Mouse (Mus musculus) lung, postnatal 0 days (tissue): Measurements from ENCODE around the gene Sept1.

Experiments
- CTCF ChIP-seq: IDR thresholded peaks from 2 replicates; pipeline ENCODE4 v1.5.1; 2016; ENCODE audit warnings: antibody characterized with exemption, mild to moderate bottlenecking
- EP300 ChIP-seq: IDR thresholded peaks from 2 replicates; pipeline ENCODE4 v1.6.1; 2016; ENCODE audit warnings: antibody characterized with exemption, mild to moderate bottlenecking, control low read depth

GRCm38 (mm10) chr7:127165607-127166493 lies 67.1 kb downstream of the Sept1 start:
- no peak for TF ChIP-seq CTCF
- no peak for TF ChIP-seq EP300
